Mouse (Mus musculus) mouse embryonic stem cell (cell line): ENCODE data around the gene Adgrl3.

Source experiments
- in situ Hi-C, 2 experiments: fragments of 300-500 bp; cut with MboI; formaldehyde crosslinking; loops; 1 replicate in 1 of 2; 3 replicates in 1 of 2; pipeline ENCODE4 v1.14.3; 2019 to 2020; ENCODE audit warnings: low sequenced_read_pairs in 2 of 2, low pct_unique_long_range_greater_than_20kb in 1 of 2, mixed read lengths in 1 of 2; ENCODE audit not compliant: unreplicated experiment in 1 of 2

Gene Adgrl3

DNA sequence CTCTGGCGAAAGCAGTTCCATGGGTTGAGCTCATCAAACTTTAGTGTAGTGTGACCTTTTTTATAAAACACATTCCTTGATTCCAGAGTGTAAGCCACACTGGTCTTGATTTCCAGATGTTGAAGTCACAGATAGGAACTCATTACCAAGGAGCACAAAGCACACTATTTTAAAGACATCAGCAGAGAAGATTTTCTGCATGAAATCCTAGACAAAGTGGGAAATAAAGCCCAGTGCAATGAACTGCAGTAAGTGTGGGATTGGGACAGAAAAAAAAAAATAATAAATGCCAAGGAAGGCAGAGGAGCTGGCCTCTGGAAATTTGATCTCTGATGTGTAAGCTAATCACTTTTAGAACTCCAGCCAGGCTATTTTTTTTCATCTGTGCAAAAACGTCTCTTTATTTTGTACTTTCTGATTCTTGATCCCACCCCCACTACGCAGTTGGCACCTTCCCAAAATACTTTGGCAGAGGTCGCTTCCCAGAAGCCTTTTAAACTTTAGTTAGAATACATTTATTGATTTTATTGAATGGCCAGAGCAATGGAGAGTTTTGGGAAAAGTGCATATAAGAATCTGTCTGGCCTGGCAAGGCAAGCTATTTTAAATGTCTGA is 169.0 kb downstream of the Adgrl3 start:
- in situ Hi-C loops = no loop called here

- in situ Hi-C loops = no loop called here
Measured at GRCm38 (mm10) chr5:81200354-81200753, 180.4 kb downstream of the Adgrl3 start.

DNA sequence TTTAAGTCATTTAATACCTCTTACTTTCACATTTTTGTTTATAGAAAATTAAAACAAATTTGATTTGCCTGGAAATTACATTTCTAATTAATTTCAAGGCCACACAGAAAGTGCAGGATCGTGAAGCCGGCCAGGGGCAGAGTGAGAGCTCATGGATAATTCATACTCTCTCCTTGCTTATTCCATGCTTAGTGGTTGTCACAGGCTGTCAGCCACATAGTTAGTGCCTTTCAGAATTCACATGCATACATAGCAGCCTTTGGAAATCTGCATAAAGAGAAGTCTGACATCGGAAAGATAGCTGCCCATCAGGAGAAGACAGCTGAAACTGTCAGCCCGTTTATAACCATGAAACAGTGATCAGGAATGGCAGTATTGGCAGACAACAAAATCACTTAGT is 181.9 kb downstream of the Adgrl3 start:
- in situ Hi-C loops = no loop called here

GRCm38 (mm10) chr5:81218500-81219057 is 198.6 kb downstream of the Adgrl3 start:
- in situ Hi-C loops = no loop called here

- in situ Hi-C loops = no loop called here
Measured at GRCm38 (mm10) chr5:81224465-81224864, 204.5 kb downstream of the Adgrl3 start.

DNA sequence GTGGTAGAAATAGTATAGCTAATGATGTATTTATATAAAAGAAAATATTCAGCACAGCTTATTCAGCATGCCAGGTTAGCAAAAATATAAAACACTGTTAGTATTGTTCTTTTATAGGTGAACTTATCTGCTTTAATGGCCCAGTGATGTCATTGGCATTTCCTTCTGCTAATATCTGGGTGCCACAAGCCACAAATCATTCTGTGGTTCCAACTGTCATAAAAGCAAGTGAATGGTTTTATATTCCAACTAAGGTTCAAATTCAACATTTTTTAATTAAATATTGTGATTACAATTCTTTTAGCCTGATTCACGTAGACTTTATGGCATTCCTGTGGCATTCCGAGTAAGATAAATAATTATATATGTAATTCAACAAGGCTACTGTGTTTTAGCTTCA is 205.5 kb downstream of the Adgrl3 start:
- in situ Hi-C loops = no loop called here

DNA sequence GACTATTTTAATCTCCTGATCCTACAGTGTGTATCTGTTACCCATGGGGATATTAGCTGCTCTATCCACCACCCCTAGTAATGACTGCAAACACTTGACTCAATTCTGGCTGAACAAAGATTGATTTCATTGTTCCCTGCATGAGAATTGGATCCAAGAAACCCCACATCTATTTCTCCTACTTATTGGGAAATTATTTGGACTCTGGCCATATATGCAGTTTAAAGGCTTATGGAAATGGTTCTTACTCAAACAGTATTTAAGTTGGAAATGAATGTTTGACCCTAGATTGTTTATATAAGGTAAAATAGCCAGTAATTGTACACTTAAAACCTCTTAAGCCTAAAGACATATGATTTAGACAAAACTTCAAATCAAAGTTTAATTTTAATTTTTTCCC is 207.3 kb downstream of the Adgrl3 start:
- in situ Hi-C loops = no loop called here

- in situ Hi-C loops = no loop called here
Measured at GRCm38 (mm10) chr5:81248724-81249123, 228.8 kb downstream of the Adgrl3 start.

- in situ Hi-C loops = no loop called here
Measured at GRCm38 (mm10) chr5:81256091-81256490, 236.2 kb downstream of the Adgrl3 start.

DNA sequence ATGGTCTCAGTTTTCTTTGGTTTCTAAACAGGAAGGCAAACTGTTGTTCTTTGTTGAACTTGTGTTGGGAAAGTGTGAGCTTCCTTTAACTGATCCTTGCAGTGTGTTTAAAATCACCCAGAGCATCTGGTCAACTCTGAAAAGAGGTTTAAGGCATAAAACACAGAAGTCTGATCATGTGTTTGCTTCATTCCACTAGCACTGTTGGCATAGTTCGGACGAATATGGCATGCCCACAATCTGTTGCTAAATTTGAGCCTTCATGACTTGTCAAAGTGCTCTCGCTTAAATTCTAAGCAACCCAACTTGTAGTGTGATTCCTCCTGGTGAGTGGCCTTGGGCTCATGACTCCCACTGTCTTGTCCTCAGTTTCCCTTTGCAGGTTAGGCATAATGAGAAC is 249.8 kb downstream of the Adgrl3 start:
- in situ Hi-C loops = no loop called here

DNA sequence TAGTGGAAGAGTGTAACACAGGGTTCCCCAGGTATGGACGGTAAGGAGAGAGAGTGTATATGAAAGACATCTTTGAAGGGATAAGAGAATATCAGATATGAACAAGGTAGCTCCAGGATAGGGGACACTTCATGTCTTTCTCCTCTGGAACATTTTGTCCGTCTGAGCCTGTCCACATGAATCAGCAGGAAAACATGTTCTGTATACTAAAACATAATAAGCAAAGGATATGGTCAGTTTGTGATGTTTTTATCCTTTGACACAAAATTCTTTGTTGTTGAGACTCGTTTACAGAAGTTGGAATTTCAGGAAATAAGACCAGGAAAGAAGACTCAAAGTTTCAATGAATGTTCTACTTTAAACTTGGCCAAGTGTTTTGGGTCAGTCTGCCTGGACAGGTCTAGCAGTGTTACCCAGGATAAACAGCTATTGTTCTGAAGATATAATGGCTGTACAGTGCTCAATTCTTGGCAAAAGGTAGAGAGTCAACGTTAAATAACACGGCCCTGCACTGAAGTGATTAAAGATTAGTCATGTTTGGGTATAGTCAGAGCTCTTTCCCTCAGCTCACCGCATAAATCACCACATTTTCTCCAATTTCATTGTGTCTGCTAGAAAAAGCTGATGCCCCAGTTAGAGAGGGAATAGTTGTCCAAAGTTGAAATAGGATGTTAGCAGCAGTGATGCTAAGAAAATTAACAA is 255.6 kb downstream of the Adgrl3 start:
- in situ Hi-C loops = no loop called here

DNA sequence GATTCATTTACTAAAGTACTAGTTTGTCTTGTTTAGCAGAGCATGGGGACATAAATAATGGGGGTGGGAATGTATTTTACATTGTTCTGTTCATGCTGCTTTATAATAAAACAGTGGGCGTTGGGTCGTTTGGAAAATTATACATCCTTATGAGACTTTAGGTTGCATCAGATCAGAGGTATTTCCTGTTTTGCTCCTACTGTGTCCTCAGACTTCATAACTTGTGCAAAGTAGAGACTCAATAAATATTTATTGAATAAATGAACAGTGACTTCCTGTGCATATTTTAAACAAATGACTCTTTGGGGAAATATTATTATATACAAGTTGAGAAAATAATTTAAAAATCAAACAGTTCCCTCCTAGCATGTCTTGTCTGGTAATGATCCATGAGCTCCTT is 259.3 kb downstream of the Adgrl3 start:
- in situ Hi-C loops = no loop called here

DNA sequence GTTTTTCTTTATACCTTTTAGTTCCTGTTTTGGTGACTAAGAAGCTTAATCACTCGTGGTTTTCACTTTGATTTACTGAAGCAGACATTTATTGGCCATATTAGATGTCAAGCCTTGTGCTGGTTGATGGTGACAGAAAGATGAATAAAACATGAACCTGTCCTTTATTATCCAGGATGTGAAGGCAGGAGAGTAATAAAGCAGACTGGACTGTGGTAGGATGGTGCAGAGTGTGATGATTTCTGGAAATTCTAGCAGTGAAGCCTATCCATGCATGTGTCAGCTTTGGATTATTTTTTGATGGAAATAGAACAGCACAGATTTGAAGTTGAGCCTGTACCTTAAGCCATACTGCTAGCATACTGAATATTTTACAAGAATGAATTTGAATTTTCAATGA is 265.7 kb downstream of the Adgrl3 start:
- in situ Hi-C loops = no loop called here

DNA sequence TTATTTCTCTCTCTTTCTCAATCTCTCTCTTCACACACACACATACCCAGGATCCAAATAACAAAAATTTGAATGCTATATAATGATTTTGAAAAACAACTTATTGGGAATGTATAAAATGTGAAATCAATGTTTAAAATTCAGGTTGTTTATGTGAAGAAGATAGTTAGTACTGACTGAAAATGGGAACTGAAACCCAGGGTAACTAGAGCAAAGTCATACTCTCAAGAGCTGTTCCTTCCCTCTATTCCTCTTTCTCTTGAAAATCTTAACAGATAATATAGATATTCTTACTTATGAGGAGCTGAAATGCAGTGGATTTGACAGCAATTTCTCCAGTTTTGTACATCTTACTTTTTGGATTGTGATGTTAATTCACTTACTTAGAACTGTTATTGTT is 281.9 kb downstream of the Adgrl3 start:
- in situ Hi-C loops = no loop called here

DNA sequence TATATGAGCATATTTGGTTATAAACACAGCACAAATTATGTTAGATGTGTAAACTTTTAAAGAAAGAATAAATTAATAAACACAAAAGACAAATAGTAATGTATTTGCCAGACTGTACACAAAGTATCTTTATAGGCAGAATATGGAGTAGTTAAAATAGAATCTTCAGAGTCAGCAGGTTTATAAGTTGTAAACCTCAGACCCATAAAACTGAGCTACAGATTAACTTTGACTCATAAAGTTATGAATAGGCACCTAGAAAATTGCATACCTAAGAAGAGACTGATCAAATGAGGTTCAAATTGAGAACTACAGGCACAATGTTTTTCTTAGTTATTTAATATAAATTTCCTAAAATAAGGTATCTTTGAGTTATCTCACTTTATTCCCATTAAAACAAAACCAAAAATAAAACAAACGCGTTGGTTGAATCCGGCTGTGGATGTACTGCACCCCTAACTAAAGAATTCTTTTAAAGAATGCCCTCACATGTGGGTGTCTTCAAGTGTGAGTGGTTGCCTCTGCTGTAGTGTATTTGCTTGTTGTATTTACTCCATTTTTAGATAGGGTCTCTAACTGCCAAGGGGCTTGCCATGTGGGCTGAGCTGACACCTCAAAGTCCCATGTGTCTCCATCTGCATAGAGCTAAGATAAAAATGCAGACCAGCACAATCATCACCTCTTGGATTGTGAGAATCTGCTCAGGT is 297.6 kb downstream of the Adgrl3 start:
- in situ Hi-C loops = no loop called here

DNA sequence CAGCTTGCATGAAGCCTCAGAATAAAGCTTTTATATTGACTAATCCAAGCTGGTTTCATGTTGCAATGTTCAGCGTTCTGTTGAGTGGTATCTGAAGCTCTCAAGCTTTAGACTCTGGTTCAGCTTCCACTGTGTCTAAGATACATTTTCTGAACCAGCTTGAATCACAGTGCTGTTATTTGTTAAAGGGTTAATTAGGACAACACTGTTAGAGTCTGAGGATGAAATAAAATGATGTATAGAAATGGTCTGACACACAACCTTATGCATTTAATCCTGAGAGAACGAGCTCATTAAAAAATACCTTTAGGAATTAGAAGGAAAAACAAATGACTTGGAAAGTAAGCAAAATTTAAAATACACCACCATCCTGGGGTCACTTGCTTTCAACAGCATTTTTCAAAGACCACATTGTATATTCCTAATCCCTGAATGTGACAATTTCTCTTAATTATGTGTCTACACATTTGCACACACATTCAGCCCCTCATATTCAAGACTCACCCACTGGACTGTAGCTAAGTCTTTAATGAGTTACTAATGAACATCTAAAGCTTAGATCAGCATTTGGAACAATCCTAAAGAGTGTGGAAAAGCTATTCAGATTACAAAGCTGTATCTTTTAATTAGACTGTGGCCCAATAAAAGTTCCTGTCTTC is 301.5 kb downstream of the Adgrl3 start:
- in situ Hi-C loops = no loop called here

DNA sequence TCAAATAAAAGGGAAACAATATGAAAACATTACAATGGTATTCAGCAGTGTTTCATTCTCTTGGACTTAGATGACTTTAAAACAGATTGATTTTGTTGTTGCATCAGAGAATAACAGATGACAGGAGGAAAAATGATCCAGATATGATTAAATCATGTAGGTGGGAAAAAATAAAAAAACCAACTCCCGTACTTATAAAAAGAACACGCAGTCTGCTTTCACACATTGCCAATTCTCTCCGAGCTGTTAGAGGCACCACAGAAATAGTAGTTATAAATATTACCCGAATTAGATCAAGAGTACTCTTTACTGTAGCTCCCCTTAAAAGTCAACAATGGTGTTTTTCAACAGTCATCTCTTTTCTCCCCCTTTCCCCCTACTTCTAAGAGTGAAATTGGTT is 302.1 kb downstream of the Adgrl3 start:
- in situ Hi-C loops = no loop called here

GRCm38 (mm10) chr5:81326916-81327315 is 307.0 kb downstream of the Adgrl3 start:
- in situ Hi-C loops = no loop called here

DNA sequence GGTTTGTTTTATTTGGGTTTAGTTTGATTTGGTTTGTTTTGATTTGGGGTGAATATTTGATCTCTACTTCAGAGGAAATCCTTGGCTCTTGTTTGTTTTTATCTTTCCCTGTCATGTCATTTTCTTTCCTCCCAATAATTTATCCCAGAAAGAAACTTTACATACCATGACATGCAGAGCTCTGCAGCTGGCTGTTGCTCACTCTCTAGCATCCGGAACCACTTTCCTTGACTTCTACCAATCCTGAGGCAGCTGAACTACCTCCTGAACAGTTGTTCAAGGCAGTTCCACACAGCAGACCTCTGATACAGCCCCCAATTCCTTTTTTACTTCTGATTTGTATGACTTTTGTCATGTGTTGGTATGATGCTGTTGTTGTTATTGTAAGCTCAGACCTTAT is 307.5 kb downstream of the Adgrl3 start:
- in situ Hi-C loops = no loop called here
